Mouse (Mus musculus) hindbrain, postnatal 0 days (tissue): Measurements from ENCODE around the gene Syngr1. TPM values are rescaled to one million over a fixed set of nuclear protein-coding genes. Genes with fewer than 3 reads are reported as not detected.

Experiments used
- ATAC-seq: fragments of 200-750 bp; cut with Nextera tagmentation; 2 replicates; pipeline ENCODE4 v1.8.0; 2017; ENCODE audit warnings: mild to moderate bottlenecking, moderate TSS enrichment, moderate library complexity
- DNase-seq: peaks from one replicate; pipeline ENCODE4 v3.0.0-alpha.2; 2015; ENCODE audit warnings: low spot score
- H3K27ac ChIP-seq: fragments of 300-500 bp; sonication (generic); 2 replicates; pipeline ENCODE4 v1.5.1; 2014; ENCODE audit warnings: mild to moderate bottlenecking
- H3K27me3 ChIP-seq: fragments of 300-500 bp; sonication (generic); 2 replicates; pipeline ENCODE4 v1.6.1; 2014; ENCODE audit warnings: low read length, mixed read lengths; ENCODE audit not compliant: insufficient read depth
- H3K36me3 ChIP-seq: fragments of 300-500 bp; sonication (generic); 2 replicates; pipeline ENCODE4 v1.6.1; 2014; ENCODE audit warnings: low read length, mixed read lengths; ENCODE audit not compliant: insufficient read depth
- H3K4me1 ChIP-seq: fragments of 300-500 bp; sonication (generic); 2 replicates; pipeline ENCODE4 v1.6.1; 2014; ENCODE audit warnings: antibody characterized with exemption, low read length, mixed read lengths; ENCODE audit not compliant: insufficient read depth
- H3K4me2 ChIP-seq: fragments of 300-500 bp; sonication (generic); 2 replicates; pipeline ENCODE4 v1.6.1; 2014; ENCODE audit warnings: low read depth, mild to moderate bottlenecking, low read length, moderate library complexity, mixed read lengths
- H3K4me3 ChIP-seq: fragments of 300-500 bp; sonication (generic); 2 replicates; pipeline ENCODE4 v1.5.1; 2014; ENCODE audit warnings: low read length
- H3K9ac ChIP-seq: fragments of 300-500 bp; sonication (generic); replicated peaks from 2 replicates; pipeline ENCODE4 v1.6.1; 2014; ENCODE audit warnings: mild to moderate bottlenecking, low read length, moderate library complexity, mixed read lengths
- H3K9me3 ChIP-seq: fragments of 300-500 bp; sonication (generic); 2 replicates; pipeline ENCODE4 v1.6.1; 2016; ENCODE audit warnings: low read length, mixed read lengths
- CTCF ChIP-seq: IDR thresholded peaks from 2 replicates; pipeline ENCODE4 v1.5.1; 2016; ENCODE audit warnings: antibody characterized with exemption, control low read depth, low read depth
- WGBS: fragments of 180-500 bp; shearing (Covaris S2); extraction: QIAGEN DNeasy Blood & Tissue Kit; methylation state at CpG from one replicate; pipeline ENCODE4 v1.1.7; 2014; 5-methylcytosine and 5-hydroxymethylcytosine counted together
- polyA plus RNA-seq: library from polyadenylated mRNA; unstranded; fragments of >200 nt; fragmentation: Nextera tagmentation; extraction: Ambion mirVana; gene quantifications from 2 replicates; pipeline ENCODE4 v1.2.1, GENCODE M21; 2015
- total RNA-seq: library from RNA; depleted of rRNA; stranded (reverse); fragments of >200 nt; gene quantifications from 2 replicates; pipeline ENCODE4 v1.2.3, GENCODE M21; 2014

The Syngr1 gene
- total and polyA plus RNA-seq, 2 experiments from 2014 or later = 78.6 to 155 TPM

- no peak for ATAC-seq
Observed at GRCm38 (mm10) chr15:80088637-80089036, 2.5 kb upstream of the Syngr1 start.

GRCm38 (mm10) chr15:80090155-80090554, 979 bp upstream of the Syngr1 start:
- 75% methylated on average over 11 of the region's 11 CpGs for WGBS
- peak overlapping the region; percentile 75; the same call in 1 of the 2 replicates for H3K27ac ChIP-seq
- H3K4me1 ChIP-seq = no peaks in the 10 kb centered on the region
- no peaks in the 10 kb centered on the region for H3K36me3 ChIP-seq
- H3K4me2 ChIP-seq = no peak overlapping the region; the same call in 1 of the 2 replicates
- no peak for TF ChIP-seq CTCF
- H3K27me3 ChIP-seq = no peaks in the 10 kb centered on the region
- H3K9me3 ChIP-seq = no peaks in the 10 kb centered on the region
- DNase-seq (no peak), ATAC-seq (no peak)
- no peak overlapping the region for H3K4me3 ChIP-seq
- H3K9ac ChIP-seq = no peak overlapping the region

More at GRCm38 (mm10) chr15:80088637-80089036, 2.5 kb upstream of the Syngr1 start:
- H3K4me1 ChIP-seq = no peaks in the 10 kb centered on the region
- H3K27ac ChIP-seq = no peak overlapping the region
- H3K9me3 ChIP-seq = no peaks in the 10 kb centered on the region
- no peaks in the 10 kb centered on the region for H3K36me3 ChIP-seq
- WGBS = 35% methylated on average over 4 of the region's 4 CpGs
- no peak overlapping the region for H3K4me3 ChIP-seq
- H3K27me3 ChIP-seq = no peaks in the 10 kb centered on the region
- TF ChIP-seq CTCF = peak; percentile 91
- H3K9ac ChIP-seq = no peak overlapping the region
- DNase-seq = peak; percentile 97
- no peak overlapping the region for H3K4me2 ChIP-seq

GRCm38 (mm10) chr15:80090741-80091120, 403 bp upstream of the Syngr1 start:
- peak overlapping the region; percentile 65 for H3K9ac ChIP-seq
- H3K9me3 ChIP-seq = no peaks in the 10 kb centered on the region
- DNase-seq = peak; percentile 59
- no peaks in the 10 kb centered on the region for H3K4me1 ChIP-seq
- no peak for TF ChIP-seq CTCF
- peak; percentile 41; the same call in 1 of the 2 replicates for ATAC-seq
- H3K36me3 ChIP-seq = no peaks in the 10 kb centered on the region
- H3K4me3 ChIP-seq = peak overlapping the region; percentile 65
- WGBS = 2% methylated on average over 17 of the region's 17 CpGs
- H3K4me2 ChIP-seq = peak overlapping the region; percentile 74
- H3K27ac ChIP-seq = peak overlapping the region; percentile 75
- no peaks in the 10 kb centered on the region for H3K27me3 ChIP-seq

- Histone ChIP-seq H3K4me1 (peaks cover 3% of the 10 kb centered on the region; the same call in 1 of the 2 replicates), H3K9me3 (no peaks in the 10 kb centered on the region), H3K27ac (peak overlapping the region; percentile 75; the same call in 1 of the 2 replicates), H3K9ac (peak overlapping the region; percentile 65), H3K4me2 (peak overlapping the region; percentile 74), H3K36me3 (no peaks in the 10 kb centered on the region), H3K4me3 (peak overlapping the region; percentile 65), H3K27me3 (no peaks in the 10 kb centered on the region)
- TF ChIP-seq CTCF = no peak
- ATAC-seq = no peak
- WGBS = 13% methylated on average over 7 of the region's 7 CpGs
- no peak for DNase-seq
Observed at GRCm38 (mm10) chr15:80092041-80092441, 907 bp downstream of the Syngr1 start.

- TF ChIP-seq CTCF = no peak
- Histone ChIP-seq H3K4me1 (peaks cover 7% of the 10 kb centered on the region), H3K4me2 (peak overlapping the region; percentile 74), H3K9ac (peak overlapping the region; percentile 65), H3K36me3 (no peaks in the 10 kb centered on the region), H3K9me3 (no peaks in the 10 kb centered on the region), H3K27me3 (no peaks in the 10 kb centered on the region), H3K27ac (peak overlapping the region; percentile 75), H3K4me3 (peak overlapping the region; percentile 65)
- 11% methylated on average over 8 of the region's 8 CpGs for WGBS
- ATAC-seq = no peak
- DNase-seq = peak; percentile 43
Observed at GRCm38 (mm10) chr15:80092599-80092998, 1.5 kb downstream of the Syngr1 start.

GRCm38 (mm10) chr15:80094201-80094600, 3.1 kb downstream of the Syngr1 start:
- DNase-seq (no peak), ATAC-seq (no peak)
- no peaks in the 10 kb centered on the region for H3K27me3 ChIP-seq
- peaks cover 20% of the 10 kb centered on the region for H3K4me1 ChIP-seq
- no peaks in the 10 kb centered on the region for H3K36me3 ChIP-seq
- H3K27ac ChIP-seq = no peak overlapping the region
- no peaks in the 10 kb centered on the region for H3K9me3 ChIP-seq
- no peak overlapping the region for H3K9ac ChIP-seq
- TF ChIP-seq CTCF = no peak
- WGBS = 78% methylated on average over 13 of the region's 13 CpGs
- H3K4me2 ChIP-seq = no peak overlapping the region
- H3K4me3 ChIP-seq = no peak overlapping the region

- no peak for TF ChIP-seq CTCF
- ATAC-seq (no peak), DNase-seq (no peak)
- no peaks in the 10 kb centered on the region for H3K36me3 ChIP-seq
- peaks cover 20% of the 10 kb centered on the region for H3K4me1 ChIP-seq
- WGBS = 70% methylated on average over 1 of the region's 1 CpGs
- H3K4me3 ChIP-seq = no peak overlapping the region
- H3K27me3 ChIP-seq = no peaks in the 10 kb centered on the region
- H3K9me3 ChIP-seq = no peaks in the 10 kb centered on the region
- H3K27ac ChIP-seq = no peak overlapping the region
- H3K9ac ChIP-seq = no peak overlapping the region
- H3K4me2 ChIP-seq = no peak overlapping the region
Observed at GRCm38 (mm10) chr15:80095596-80095995, 4.5 kb downstream of the Syngr1 start.
